Mouse (Mus musculus) mammary gland, adult 2 months (tissue): Measurements from ENCODE around the gene Swsap1. TPM values are rescaled to one million over a fixed set of nuclear protein-coding genes. Genes with fewer than 3 reads are reported as not detected.

ENCODE experiments used
- polyA plus RNA-seq: library from polyadenylated mRNA; depleted of rRNA; stranded (reverse); fragments of >200 nt; gene quantifications from 2 replicates; pipeline ENCODE4 v1.2.3, GENCODE M21; 2012; ENCODE audit warnings: low replicate concordance; rRNA removed

Gene Swsap1
- 5.3 and 10.7 TPM in 2 replicates for polyA plus RNA-seq

DNA sequence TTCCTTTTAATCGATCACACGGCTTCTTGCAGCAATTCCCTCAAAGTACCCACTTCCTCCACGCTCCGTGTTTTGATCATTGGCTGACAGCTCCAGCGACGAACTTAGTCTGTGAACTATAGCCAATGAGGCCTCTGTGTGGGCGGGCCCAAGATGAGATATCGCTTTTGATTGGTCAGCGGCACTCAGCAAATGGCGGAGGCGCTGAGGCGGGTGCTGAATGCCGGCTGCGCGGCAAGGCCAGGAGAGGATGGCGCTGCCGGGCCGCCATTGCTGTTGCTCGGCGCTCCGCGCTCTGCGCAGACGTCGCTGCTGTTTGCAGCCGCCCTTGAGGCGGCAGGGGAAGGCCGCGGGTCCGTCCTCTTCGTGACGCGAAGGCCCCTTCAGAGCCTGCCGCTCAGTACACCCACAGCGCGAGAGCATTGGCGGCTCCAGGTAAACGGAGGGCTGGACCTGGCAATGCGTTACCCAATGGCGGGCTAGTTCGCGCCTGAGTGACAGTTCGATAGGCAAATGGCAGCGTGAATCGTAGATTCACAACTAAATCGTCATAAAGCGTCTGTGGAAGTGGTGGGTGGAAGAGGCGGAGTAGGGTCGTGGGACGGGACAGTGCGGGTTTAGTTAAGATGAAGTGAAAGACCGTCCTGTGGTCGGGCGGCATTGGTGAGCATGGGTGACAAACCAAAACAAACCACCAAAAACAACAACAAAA, at the start of gene Swsap1:
Gene Swsap1, plus strand, starts transcription at position 186 of the 712 bp plus-strand sequence.

DNA sequence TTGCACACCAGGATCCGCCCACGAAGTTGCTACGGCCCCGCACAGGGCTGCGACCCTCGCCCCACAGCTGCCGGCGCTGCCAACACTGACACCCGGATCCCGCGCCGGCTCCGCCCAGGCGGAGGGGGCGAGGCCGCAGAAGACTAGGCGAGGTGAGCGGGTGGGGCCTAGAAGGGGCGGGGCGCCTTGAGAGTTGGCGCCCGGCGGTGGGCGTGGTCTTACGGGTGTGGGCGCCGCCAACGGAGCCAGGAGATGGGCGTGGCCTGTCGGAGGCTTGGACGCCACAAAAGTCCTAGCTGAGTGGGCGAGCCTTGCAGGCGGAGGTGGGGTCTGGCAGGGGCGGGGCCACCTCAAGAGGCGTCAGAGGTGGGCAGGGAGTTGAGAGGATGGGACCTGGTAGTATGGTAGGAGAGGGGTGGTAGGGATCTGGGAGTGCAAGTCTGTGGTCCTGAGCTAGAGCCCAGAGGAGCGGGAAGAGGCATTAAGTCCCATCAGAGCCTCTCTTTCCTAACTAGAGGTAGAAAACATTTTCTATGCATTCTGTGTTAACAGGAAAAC, 37.4 kb upstream of the Swsap1 start, which contains the start of gene Rab3d:
Gene Rab3d, minus strand, starts transcription at position 158 of the 558 bp plus-strand sequence.

DNA sequence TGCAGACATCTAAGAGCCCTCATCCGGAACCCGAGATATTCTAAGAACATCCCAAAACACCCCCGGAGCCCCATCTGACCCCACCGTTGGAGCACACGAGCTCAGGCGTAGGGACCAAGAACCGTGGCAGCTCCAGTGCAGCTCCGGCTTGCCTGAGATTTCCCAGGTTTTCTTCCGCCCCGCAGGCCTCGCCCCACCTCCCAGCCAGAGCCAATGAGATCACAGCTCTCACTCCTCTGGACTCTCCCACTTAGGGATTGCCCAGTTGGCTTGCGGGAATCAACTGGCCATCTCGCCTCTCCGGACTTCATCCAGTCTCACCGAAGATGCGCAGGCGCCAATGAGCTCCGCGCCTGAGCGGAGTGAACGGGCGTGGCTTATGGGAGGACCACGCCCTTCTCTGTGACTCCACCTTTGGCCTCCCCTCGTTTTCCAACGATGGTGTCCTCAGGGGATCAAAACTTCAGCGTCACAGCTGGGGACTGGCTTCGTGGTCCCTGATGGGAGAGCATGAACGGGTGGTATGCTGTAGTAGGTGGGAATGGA, 28.3 kb upstream of the Swsap1 start, which contains the start of the genes Ccdc159 and Tmem205:
Gene Ccdc159, plus strand, starts transcription at position 264 of the 546 bp plus-strand sequence.
Gene Tmem205, minus strand, starts transcription at position 349 of the 546 bp plus-strand sequence.

GRCm38 (mm10) chr9:21936692-21937570, 18.6 kb upstream of the Swsap1 start, which contains the start of gene Plppr2:
TSS of gene Plppr2 (plus strand) at chr9:21937033.

GRCm38 (mm10) chr9:21963417-21963816, 7.9 kb downstream of the Swsap1 start, which contains the start of gene Epor:
TSS of gene Epor (minus strand) at chr9:21963506.

GRCm38 (mm10) chr9:21989230-21990110, 33.9 kb downstream of the Swsap1 start, which contains the start of gene Rgl3:
TSS of gene Rgl3 (minus strand) at chr9:21989446.

GRCm38 (mm10) chr9:22002194-22003162, 46.9 kb downstream of the Swsap1 start, which contains the start of the genes Ccdc151 and Prkcsh:
TSS of gene Ccdc151 (minus strand) at chr9:22002634.
TSS of gene Prkcsh (plus strand) at chr9:22002806.

Other genes with a start within 250 kb of the Swsap1 start
- gene Ldlr, start 232.3 kb upstream of the Swsap1 start, polyA plus RNA-seq, result 45.5 and 51.9 TPM in 2 replicates
- 1.5 and 2.2 TPM in 2 replicates for gene Spc24, start 195.5 kb upstream of the Swsap1 start, polyA plus RNA-seq
- gene Kank2, start 157.0 kb upstream of the Swsap1 start, polyA plus RNA-seq, result 46.1 and 74.2 TPM in 2 replicates
- 133 and 228 TPM in 2 replicates for gene Angptl8, start 120.2 kb upstream of the Swsap1 start, polyA plus RNA-seq
- 77.8 and 82.0 TPM in 2 replicates for gene Dock6, start 103.1 kb upstream of the Swsap1 start, polyA plus RNA-seq
- gene Rab3d, start 37.6 kb upstream of the Swsap1 start, polyA plus RNA-seq, result 114 and 133 TPM in 2 replicates
- gene Ccdc159, start 28.3 kb upstream of the Swsap1 start, polyA plus RNA-seq, result 5.7 and 9.4 TPM in 2 replicates
- gene Tmem205, start 28.2 kb upstream of the Swsap1 start, polyA plus RNA-seq, result 229 and 258 TPM in 2 replicates
- 15.2 and 35.3 TPM in 2 replicates for gene Plppr2, start 18.7 kb upstream of the Swsap1 start, polyA plus RNA-seq
- 14.0 and 19.5 TPM in 2 replicates for gene Epor, start 7.8 kb downstream of the Swsap1 start, polyA plus RNA-seq
- gene Rgl3, start 33.7 kb downstream of the Swsap1 start, polyA plus RNA-seq, result 25.8 and 37.5 TPM in 2 replicates
- 0.20 TPM in 1 of 2 replicates, not detected in the other for gene Ccdc151, start 46.9 kb downstream of the Swsap1 start, polyA plus RNA-seq
- gene Prkcsh, start 47.1 kb downstream of the Swsap1 start, polyA plus RNA-seq, result 63.2 and 64.1 TPM in 2 replicates
- gene Elavl3, start 96.3 kb downstream of the Swsap1 start, polyA plus RNA-seq, result 0.12 and 0.13 TPM in 2 replicates
- not detected in 2 replicates for gene Gm49318, start 115.5 kb downstream of the Swsap1 start, polyA plus RNA-seq
- 16.2 and 26.2 TPM in 2 replicates for gene Zfp653, start 115.6 kb downstream of the Swsap1 start, polyA plus RNA-seq
- gene Ecsit, start 129.7 kb downstream of the Swsap1 start, polyA plus RNA-seq, result 50.9 and 75.0 TPM in 2 replicates
- gene Cnn1, start 143.5 kb downstream of the Swsap1 start, polyA plus RNA-seq, result 52.5 and 58.1 TPM in 2 replicates
- gene Elof1, start 161.4 kb downstream of the Swsap1 start, polyA plus RNA-seq, result 138 and 169 TPM in 2 replicates
- 477 and 607 TPM in 2 replicates for gene Acp5, start 180.0 kb downstream of the Swsap1 start, polyA plus RNA-seq
- 49.0 and 67.1 TPM in 2 replicates for gene Pigyl, start 201.1 kb downstream of the Swsap1 start, polyA plus RNA-seq
- gene Zfp872, start 232.3 kb downstream of the Swsap1 start, polyA plus RNA-seq, result 0.11 and 0.30 TPM in 2 replicates